Mouse (Mus musculus) thymus, adult 2 months (tissue): ENCODE results near the gene Asb10.

Source experiments
- CTCF ChIP-seq: fragments of 200-500 bp; IDR thresholded peaks from 2 replicates; pipeline ENCODE4 v1.5.1; 2012; ENCODE audit warnings: mild to moderate bottlenecking, control low read depth, low read length, moderate library complexity, borderline replicate concordance; ENCODE audit not compliant: control insufficient read depth, poor library complexity, insufficient read depth; ENCODE audit errors: extremely low read depth
- POLR2A ChIP-seq: fragments of 200-500 bp; IDR thresholded peaks from 2 replicates; pipeline ENCODE4 v1.6.1; 2012; ENCODE audit warnings: mild to moderate bottlenecking, low read length, control low read depth, moderate library complexity; ENCODE audit not compliant: control insufficient read depth, poor library complexity, insufficient read depth; ENCODE audit errors: extremely low read depth

DNA sequence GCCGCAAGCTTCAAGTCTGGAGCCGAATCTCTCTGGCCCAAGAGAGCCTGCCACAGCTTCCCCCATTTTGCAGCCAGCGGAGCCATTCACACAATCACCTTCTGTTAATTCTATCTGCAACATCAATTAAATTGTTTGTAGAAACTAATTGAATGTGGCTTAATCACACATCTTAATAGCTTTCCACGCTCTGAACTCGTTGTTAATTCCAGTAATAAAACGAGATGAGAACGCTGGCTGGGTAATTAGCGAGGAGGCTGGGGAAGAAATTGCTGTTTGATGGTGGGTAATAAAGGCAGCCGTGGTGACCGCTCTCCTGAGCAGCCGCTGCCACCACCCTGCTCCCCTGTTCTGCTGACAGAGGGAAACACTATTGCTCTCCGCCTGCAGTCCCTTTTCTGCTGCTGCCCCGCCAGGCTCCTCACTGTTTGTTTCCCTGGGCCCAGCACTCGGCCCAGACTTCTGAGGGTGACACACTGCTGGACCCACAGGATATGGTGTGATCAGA lies 50.3 kb downstream of the Asb10 start:
- TF ChIP-seq CTCF = no peak
- no peak for TF ChIP-seq POLR2A
